Mouse (Mus musculus) right cerebral cortex, postnatal 4 days (tissue): ENCODE data around the gene Tas2r135.
A peak's percentile ranks its signal among the peaks of the same experiment; 100 is the strongest.

ENCODE experiments used
- DNase-seq: peaks from one replicate; pipeline ENCODE4 v3.0.0-alpha.2; 2022

Gene Tas2r135

DNA sequence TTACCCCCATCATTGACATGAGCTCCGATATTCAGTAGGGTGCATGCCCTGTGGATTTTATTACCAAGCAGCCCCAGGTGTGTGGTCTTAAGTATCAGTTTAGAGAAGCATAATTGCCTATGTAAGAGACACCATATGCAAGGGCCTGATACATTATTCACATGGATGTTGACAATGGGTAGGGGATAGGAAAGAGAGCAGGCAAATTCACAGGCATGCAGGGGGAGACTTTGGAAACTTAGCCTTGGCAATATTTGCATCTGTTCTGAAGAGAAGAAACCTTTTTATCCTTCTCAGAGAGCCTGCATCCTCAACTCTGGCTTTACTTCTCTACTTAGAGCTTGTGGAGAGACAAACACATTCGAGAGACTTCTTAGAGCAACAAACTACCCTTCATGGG lies at the start of gene Tas2r135:
Gene Tas2r135 (plus strand): TSS at position 301 of the 400 bp plus-strand sequence.
- no peak for DNase-seq

DNA sequence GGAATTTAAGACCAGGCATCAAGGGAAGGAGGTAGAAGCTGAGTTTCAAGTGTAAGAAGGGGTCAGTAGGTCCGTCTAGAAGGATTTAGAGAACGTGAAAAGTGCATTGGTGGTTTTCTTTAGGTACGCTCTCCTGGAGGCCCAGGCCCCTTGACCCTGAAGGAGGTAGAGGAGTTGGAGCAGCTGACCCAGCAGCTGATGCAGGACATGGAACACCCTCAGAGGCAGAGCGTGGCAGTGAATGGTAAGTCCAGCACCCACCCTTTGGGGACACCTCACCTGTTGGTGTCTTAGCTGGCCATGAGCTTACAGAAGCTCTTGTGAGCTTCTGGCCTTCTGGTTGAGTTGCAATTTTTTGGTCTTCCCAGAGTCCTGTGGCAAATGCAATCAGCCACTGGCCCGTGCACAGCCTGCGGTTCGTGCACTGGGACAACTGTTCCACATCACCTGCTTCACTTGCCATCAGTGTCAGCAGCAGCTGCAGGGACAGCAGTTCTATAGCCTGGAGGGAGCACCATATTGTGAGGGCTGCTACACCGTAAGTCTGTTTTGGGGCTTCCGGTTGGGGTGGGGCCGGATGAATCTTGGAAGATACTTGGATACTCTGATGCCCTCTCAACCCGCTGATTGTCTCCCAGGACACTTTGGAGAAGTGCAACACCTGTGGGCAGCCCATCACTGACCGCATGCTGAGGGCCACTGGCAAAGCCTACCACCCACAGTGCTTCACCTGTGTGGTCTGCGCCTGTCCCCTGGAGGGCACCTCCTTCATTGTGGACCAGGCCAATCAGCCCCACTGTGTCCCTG lies 49.2 kb upstream of the Tas2r135 start:
- DNase-seq, result no peak

DNA sequence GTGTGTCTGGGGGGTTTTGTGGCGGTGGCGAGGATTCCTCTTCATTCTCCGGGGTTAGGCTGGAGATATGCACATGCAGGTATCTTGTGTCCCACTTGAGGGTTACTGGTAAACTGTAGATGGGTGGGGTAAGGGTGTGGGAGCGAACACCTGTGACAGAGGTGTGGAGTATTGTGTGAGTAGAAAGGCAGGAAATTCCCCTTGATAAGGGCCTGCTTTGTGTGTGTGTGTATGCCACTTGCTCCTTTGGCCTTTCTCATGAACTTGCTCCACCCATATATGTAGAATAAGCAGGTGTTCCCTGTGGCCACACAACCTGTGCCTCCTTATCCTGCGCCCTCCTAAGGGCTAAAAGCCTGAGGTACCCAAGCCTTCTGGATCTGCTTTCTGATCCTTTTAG lies 48.3 kb upstream of the Tas2r135 start:
- no peak for DNase-seq

DNA sequence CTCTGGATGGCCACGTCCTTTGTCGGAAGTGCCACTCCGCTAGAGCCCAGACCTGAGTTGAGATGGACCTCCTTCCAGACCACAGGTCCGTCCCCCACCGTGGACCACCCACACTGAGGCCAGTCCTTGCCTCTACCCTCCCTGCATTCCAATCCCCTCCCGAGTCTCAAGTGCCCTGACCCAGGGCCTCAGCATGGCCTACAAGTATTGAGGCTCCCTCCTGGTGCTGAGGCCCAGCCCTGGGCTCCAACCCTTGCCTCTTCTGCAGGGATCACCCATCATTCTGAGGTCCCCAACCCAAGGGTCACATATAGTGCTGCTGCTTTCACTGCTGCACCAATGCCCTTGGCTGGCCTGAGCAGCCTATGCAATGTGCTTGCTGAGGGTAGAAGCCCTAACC lies 47.3 kb upstream of the Tas2r135 start:
- no peak for DNase-seq

DNA sequence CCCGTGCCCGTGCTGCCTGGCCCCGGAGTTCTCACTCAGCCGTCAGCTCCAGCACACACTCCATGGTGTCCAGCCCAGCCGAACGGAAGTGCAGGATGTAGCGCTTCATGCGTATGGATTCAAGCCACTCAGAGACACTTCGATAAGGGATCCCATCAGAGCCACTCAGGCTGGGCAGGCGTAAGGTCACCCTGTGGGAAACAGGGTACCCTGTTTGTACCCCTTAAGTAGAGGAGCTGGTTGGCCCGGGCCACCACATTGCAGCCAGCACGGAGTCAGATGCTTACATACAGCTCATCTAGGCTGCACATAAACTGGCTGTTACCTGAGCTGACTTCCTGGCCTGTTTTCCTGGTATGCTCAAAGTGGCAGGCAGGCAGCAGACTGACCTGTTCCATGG lies 46.3 kb upstream of the Tas2r135 start:
- no peak for DNase-seq

DNA sequence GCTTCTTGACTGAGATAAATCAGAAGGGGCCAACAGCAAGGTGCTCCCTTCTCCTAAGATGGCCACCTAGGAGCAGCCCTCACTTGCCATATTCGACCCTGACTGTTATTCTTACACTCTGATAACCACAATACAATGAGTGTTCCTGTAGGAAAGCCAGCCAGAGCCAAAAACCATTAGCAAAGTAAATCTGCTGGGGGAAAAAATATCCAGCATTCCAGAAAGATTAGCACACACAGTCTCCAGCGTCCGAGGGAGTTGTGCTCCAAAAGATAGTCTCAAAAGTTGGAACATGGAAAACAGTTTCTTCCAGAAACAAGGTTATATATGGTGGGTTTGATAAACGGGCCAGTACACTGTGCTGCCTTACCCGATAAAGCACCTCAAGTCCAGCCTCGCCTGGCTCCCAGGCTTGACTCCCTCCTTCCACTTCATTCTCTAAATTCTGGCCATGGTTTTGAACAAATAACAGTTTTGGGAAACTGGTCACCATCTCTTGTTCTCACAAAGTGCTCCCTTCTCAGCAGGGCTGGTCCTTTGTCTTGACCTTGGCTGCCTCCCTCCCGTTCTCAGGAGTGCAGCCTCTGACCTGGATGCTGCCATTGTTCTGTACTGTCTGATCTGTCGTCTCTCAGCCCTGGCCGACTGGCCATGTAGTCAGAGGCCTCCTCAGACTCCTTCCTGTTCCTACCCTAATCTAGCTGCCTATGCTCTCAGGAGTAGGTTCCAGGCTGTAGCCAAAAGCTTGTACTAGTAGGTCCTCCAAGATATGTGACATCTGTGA lies 45.7 kb upstream of the Tas2r135 start:
- no peak for DNase-seq

DNA sequence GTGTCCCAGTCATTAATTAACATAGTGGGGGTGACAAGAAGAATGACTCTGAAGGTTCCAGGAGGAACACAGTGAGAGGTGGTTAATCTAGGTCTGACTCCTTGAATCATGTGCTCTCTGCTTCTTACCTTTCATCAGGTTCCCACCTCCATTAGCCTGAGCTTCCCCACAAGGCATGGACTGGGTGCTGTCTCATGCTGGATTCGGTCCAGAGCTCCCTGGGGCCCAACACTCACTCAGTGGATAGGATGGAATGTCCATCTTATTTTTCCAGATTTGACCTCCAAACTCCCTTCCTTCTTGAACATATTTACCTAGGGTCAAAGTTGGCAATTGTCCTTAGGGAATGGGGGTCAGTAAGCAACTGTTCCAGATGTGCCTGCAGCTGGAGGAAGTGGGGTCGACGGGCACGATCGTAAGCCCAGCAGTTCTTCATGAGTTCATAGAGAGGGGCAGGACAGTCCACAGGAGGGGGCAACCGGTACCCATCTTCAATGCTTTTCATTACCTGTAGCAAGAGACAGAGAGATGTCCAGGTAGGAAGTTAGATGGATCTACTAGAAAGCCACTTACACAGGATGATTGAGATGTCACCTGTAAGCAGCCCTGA lies 44.9 kb upstream of the Tas2r135 start:
- DNase-seq, result no peak

DNA sequence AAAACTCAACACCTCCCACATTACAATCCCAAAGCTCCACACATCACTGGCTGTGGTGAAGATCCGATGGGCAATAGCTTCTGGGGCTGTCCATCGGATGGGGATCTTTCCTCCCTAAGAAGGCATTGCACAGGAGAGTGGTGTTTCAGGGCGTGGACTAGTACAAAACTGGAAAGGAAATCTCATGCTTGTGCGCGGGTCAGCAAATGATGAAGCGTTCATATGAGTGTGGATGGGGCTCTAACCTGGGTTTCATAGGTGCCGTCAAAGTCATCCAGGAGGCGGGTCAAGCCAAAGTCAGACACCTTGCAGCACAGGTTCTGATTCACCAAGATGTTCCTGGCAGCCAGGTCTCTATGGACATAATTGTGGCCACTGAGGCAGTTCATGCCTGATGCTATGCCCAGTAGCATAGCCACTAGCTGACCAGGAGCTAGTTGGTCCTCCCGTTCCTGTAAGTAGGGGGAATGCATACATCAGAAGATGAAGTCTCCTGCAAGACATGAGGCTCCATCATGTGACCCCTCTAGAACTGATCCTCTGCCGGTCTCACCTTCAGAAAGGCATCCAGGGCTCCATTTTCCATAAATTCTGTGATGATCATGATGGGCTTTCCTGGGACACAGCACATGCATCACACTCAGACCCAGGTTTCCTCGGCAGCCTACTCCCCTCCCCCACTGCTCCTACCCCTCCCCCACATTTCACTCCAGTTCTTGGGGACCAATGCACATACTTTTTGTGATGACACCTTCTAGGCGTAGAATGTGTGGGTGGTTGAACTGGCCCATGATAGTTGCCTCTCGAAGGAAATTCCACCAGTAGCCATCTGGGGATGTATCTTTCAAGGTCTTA lies 44.0 kb upstream of the Tas2r135 start:
- no peak for DNase-seq

DNA sequence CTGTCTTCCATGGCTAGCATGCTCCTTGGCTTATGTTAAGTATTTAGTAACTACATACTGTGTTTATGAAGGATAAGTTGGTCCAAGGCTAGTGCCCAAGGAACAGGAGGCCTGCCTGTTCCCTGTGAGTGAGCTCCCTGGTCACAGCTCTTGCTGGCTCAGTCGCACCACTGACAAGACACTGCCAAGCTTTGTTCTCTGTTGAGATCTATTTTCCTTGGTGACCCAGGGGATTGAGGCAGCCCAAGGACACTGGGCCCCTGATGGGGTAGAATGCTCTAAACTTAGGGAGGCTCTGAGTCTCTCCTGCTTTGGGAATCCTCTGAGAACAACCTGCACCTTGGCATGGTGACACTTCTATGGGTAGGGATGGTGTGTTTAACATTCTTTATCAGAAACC lies 43.2 kb upstream of the Tas2r135 start:
- DNase-seq, result no peak

DNA sequence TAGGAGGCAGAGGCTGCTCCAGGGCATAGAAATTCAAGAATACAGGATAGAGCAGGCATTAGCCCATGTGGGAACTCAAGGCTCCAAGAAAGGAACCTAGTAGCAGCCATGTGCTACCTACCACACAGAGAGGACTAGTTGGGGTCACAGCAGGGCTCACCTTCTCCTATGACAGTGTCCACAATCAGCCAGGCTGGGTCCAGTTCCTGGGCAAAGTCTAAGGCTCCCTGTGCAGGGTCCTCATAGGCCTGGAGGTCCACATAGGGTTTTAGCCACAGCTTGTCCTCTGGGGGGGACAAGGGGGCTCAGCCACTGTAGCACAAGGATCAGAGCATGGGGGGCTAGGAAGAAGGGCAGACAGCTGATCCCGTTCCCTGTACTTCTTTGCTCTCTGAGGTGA lies 42.7 kb upstream of the Tas2r135 start:
- no peak for DNase-seq

DNA sequence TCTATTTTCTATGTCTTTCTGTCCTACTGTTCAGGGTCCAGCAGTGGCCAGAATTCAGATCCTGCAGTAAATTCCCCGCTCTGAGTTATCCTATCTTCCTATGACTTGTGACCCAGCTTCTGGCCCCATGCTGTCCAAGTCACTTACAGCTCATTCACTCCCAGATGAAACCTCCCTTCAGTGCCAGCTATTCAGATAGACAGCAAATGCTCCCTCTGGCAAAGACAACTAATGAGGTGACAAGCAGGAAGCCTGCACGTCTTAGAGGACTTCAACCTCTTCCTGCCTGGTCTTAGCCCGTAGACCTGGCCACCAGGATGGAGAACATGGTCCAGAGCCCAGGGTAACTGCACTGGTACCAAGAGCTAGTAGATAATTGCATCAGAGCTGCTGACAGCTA lies 42.3 kb upstream of the Tas2r135 start:
- no peak for DNase-seq

DNA sequence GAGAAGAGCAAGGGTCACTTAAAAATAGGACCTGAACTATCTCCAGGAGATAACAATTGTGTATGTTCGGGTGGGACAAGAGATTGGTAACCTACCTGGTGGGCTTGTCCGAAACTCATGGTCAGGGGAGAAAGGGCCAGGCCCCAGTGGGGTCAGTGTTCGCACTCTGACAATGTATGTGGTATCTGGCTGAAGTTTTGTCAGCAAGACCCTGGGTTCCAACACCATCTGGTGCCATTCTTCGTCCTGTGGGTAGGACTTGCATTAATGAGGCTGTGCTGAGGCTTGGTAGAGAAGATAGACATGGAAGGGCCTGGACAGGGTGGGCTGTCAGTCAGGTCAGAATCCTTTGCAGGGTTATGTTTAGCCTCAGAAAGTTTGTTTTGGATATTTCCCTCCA lies 41.2 kb upstream of the Tas2r135 start:
- DNase-seq, result no peak

DNA sequence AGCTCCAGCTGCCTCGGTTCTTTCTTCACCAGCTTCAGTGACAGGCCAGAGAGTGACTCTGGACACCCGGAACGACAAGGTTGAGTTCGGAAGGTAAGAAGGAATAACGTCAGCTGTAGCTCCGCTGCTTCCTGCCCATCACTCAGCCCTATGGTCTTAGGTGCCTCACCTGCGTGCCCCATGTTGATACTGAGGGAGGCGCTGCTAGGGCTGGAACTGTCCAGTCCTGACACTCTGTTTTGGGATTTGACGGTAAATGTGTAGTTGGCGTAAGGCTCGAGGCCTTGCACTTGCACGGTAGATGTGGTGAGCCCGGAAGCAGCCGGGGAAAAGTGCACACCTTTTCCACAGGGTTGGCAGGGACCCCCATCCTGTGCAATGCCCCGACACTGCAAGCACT lies 40.6 kb upstream of the Tas2r135 start:
- DNase-seq, result no peak

DNA sequence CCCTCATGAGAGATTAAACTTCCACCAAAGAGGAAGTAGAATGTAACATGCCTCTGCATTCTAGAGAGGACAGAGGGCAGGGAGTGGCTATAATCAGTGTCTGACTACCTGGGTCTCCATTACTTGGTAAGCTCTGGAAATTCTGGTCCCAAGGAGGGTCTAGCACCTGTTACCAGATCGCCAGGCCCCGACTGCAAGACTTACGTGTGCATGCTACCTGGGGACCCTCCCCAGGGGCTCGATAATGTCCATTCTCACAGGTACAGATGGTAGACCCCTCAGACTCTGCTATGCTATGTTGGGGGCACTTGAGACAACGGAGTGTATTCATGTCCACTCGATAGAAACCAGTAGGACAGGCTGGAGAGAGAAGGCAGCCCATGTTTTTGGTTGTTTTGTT lies 40.0 kb upstream of the Tas2r135 start:
- no peak for DNase-seq

DNA sequence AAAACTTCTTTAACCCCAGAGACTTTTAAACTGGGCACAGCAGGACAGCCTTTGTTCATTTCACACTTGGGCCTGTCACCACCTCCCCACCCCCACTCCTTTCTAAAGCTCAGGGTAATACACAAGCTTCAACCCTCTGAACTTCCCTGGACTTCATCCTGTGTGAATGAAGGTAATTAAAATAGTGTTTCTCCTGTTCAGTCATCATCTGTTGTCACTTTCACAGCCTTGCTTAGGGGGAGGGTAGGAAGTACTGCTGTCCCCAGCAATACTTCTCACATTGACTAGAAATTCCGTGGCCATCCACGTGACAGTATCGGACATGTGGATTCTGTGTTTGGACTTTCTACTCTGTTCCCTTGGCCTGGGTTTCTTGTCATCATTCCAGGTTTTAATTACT lies 35.4 kb upstream of the Tas2r135 start:
- no peak for DNase-seq

DNA sequence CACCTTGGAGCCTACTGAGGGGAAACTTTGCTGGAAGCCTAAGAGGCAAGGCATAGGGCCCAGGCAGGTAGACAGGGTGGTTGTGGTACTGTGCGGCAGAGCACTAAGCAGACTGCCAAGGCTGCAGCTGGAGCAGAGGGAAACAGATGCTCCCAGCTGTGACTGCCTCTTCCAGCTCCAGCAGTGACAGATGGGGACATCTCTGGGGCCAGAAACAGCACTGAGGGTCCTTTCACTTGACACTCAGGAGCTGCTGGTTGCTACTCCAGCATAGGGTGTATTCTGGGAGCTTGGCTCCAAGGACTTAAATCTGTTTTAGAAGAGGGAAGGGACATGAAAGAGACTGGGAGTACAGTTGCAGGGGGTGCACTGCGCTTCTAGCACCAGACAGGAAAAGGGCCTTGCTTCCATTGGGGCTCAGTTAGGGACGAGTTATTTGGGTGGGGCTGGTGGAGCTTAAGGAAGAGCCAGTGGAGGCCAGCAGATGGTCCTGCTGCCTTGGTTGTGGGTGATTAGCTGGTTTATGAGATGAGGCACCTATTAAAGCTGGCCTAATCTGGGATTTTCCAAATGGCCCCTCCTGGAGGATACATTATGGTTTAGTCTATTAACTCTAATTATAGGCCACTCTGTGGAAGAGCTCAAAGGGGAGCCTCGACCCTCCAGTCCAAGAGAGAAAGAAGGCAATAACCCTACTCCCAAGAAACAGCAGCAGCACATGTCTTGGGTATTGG lies 34.4 kb upstream of the Tas2r135 start:
- DNase-seq, result no peak

DNA sequence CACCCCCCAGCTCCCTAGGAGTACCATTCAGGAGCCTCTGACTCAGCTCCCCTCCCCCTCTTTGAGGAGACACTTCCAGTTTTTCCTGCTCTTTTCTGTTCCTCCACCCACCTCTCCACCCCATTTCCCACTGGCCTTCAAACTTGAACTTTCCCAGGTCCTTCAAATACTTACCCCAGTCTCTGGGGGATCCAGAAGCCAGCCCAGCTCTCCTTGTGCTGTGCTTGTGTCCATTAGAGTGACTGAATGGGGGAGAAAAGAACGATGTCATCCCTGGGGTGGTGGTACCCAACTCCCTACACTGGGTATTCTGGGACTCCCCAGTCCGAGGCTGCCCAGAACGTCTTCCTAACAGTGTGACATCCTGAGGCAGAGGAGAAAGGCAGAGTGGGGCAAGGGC lies 33.2 kb upstream of the Tas2r135 start:
- no peak for DNase-seq

DNA sequence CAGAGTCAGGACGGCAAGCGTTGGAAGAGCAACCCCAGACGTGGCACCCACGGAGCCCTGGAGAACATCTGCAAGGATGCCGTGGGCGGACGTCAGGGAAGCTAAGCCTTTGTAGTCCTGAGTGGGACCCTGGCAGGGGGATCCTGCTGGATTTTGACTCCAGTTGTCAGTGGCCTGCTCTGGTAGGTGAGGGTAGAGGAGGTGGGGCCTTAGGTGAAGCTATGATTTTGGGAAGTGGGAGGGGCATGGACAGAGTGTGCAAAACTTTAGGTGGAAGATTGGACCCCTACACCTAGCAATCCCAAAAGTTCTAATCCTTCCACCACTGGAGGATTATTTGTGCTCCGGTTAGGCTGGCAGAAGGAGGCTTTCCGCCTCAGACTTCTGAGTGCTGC lies 32.8 kb upstream of the Tas2r135 start:
- no peak for DNase-seq

DNA sequence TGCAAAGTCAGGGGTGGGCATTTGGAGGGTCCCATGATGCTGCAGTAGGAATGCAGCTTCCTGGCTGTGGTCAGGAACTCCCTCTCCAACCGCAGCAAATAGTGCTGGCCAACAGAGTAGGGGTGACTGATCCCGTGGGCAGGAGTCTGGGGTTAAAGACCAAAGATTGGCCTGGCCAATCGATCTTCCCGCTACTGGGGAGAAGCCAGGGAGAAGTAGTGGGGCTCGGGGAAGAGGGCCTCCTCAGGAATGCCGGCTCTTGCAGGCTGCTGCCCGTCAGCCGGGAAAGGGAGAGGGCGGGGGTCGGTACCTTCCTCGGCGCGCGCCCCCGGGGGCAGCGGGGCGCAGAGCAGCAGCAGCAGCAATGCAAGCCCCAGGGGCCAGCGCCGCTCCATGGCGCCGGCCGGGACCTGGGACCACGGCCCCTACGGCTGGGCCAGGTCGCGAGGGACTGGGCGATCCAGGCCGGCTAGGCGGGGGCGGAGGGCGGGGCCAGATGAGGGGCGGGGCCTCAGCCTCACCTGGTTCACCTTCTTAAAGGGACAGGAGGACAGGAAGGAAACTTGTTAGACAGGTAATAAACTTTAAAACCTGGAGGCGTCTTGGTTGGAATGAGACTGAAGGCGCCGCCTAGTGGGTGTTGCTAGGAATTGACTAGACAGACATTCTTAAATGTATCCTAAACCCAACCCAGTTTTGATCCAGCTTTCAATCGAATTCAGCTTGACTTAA lies 32.3 kb upstream of the Tas2r135 start, which contains the start of gene Epha1:
Gene Epha1 (minus strand): TSS at position 453 of the 732 bp plus-strand sequence.
- peak; percentile 76 for DNase-seq

DNA sequence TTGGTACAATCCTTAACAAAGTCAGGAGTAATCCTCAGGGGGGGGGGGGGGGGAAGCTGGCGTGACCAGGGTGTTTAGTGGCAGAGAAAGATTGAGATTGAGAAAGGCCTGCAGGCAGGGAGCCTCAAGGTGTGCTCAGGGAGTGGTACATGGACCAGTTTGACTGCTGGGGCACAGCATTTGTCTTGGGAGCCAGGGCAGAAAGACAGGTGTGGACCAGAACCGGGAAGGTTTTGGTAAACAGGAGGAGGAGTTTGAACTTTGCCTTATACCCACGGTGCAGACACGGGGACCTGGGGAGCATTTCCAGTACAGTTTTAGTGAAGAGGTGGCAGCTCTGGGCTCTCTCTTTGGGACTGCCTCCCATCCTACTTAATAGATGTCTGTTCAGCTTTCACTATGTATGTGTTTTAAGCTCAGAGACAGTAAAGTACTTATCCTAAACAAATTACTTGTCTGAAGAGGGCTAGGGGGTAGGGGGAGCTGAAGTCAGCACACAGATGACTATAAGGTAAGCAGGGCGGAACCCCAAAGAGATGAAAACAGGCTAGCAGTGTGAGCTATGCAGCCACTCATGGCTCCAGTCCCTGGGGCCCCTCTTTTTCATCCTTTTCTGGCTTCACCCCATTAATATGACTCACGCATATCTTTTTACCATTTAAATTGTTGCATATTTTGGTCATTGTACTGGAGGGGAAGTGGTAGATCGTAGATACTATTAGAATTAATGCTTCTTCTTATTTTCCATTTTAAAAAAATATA lies 31.4 kb upstream of the Tas2r135 start:
- DNase-seq, result no peak

DNA sequence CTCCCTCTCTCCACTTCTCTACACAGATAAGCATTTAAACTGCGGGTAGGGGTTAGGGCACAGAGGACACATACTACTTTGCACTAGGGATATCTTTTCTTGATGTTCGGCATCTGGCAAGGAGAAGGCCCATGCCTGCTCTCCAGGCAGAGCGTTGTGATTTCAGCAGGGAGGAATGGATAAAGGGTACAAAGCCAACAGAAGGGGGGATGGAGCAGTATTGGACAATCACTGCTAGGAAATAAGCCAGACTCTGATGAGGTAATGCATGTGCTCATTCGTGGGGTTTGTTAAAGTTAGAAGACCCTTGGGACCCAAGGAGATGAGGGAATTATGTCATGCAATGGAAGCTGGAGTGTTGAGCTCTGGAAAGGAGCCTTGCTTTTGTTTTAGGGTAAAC lies 30.5 kb upstream of the Tas2r135 start:
- DNase-seq, result no peak
